Comparison of ENCODE assay signal across 11 mouse cellular contexts in genomic region chr11:77871436-77871835, GRCm38 (mm10). TPM values are rescaled to one million over a fixed set of nuclear protein-coding genes. Genes with fewer than 3 reads are reported as not detected.
DNase-seq lines count a peak whose midpoint lies in the region; ATAC-seq and TF ChIP-seq lines count a peak whose summit lies in the region.
"Had no signal": no experiment of that assay in that cellular context is flagged by ENCODE, and none has a peak within 500 bp of the region (broad histone marks: within the 10 kb centered on the region; RNA-seq: fewer than 3 reads in every experiment).

No protein-coding gene starts in this region.

- no peaks in the 10 kb centered on the region for H3K9me3 ChIP-seq in hindbrain, postnatal 0 days (ENCODE audit: low read length)
- H3K9me3 ChIP-seq: megakaryocyte, embryonic 14.5 days had no signal

- peak overlapping the region; percentile 49; the same call in 1 of the 2 replicates for H3K27ac ChIP-seq in hindbrain, postnatal 0 days

- H3K4me3 ChIP-seq in hindbrain, postnatal 0 days (ENCODE audit: low read length) = no peak overlapping the region
- H3K4me3 ChIP-seq: megakaryocyte, embryonic 14.5 days had no signal

- H3K27me3 ChIP-seq in hindbrain, postnatal 0 days (ENCODE audit: insufficient read depth, low read length) = no peaks in the 10 kb centered on the region

- ATAC-seq in hindbrain, postnatal 0 days = peak; percentile 69
- no peak for ATAC-seq in granulocyte monocyte progenitor cell, adult 5-6 weeks (replicated peaks; ENCODE audit: poor library complexity, severe bottlenecking)

- peak; percentile 82 for DNase-seq in layer of hippocampus, adult 11-12 months (ENCODE audit: low spot score)
- DNase-seq in layer of hippocampus, postnatal 25 days (ENCODE audit: extremely low spot score in 1 of 2, low spot score in 1 of 2) = no peak
- peak; percentile 92 for DNase-seq in cerebellum, adult 9-11 months
- DNase-seq in hindbrain, postnatal 0 days (ENCODE audit: low spot score) = peak; percentile 82
- peak; percentile 83 for DNase-seq in retina, postnatal 1 day
- DNase-seq in lung, postnatal 4 days = no peak
- no peak for DNase-seq in embryo, embryonic 10.5 days (ENCODE audit: low spot score)
- DNase-seq: adrenal gland, adult 8-10 months; thymus, postnatal 25 days had no signal

- H3K4me1 ChIP-seq in hindbrain, postnatal 0 days (ENCODE audit: insufficient read depth, low read length) = peaks cover 41% of the 10 kb centered on the region

- H3K36me3 ChIP-seq in hindbrain, postnatal 0 days (ENCODE audit: insufficient read depth, low read length) = no peaks in the 10 kb centered on the region

- no peak overlapping the region for H3K4me2 ChIP-seq in hindbrain, postnatal 0 days (ENCODE audit: low read depth, low read length)

- WGBS in hindbrain, postnatal 0 days = 14% methylated on average over 4 of the region's 4 CpGs

- H3K9ac ChIP-seq in hindbrain, postnatal 0 days (replicated peaks; ENCODE audit: low read length) = no peak overlapping the region

- TF ChIP-seq CTCF in hindbrain, postnatal 0 days (IDR thresholded peaks at IDR 0.05; ENCODE audit: low read depth) = no peak

RNA-seq across cellular contexts. Expression of gene Pipox, which starts 22.5 kb away (rescaled TPM):
- total RNA-seq in layer of hippocampus, postnatal 25 days (2021) = 1 to 10 TPM; 1.5 to 1.8 TPM
- 2.8 and 6.8 TPM in 2 replicates for total RNA-seq in hindbrain, postnatal 0 days (2014; rRNA removed)
- polyA plus RNA-seq in hindbrain, postnatal 0 days (2015; fragmentation: Nextera tagmentation; extraction: Ambion mirVana) = 4.4 and 4.6 TPM in 2 replicates
- total RNA-seq in granulocyte monocyte progenitor cell, adult 5-6 weeks (2014; fragmentation: Nextera tagmentation) = not detected in 2 replicates
- 0.39 and 0.77 TPM in 2 replicates for total RNA-seq in granulocyte monocyte progenitor cell, adult 5-6 weeks (2017)

RNA-seq across cellular contexts. Expression of gene Sez6, which starts 59.2 kb away (rescaled TPM):
- total RNA-seq in layer of hippocampus, postnatal 25 days (2021) = 100 to 1,000 TPM; 162 to 174 TPM
- 175 and 177 TPM in 2 replicates for total RNA-seq in hindbrain, postnatal 0 days (2014; rRNA removed)
- 113 and 127 TPM in 2 replicates for polyA plus RNA-seq in hindbrain, postnatal 0 days (2015; fragmentation: Nextera tagmentation; extraction: Ambion mirVana)
- total RNA-seq in granulocyte monocyte progenitor cell, adult 5-6 weeks (2014; fragmentation: Nextera tagmentation) = not detected in 2 replicates
- total RNA-seq in granulocyte monocyte progenitor cell, adult 5-6 weeks (2017) = not detected in 2 replicates

Comparison
In these comparisons a context has a peak if more than half of its experiments do, and no peak if none do; other contexts are left out.
1. DNase-seq: peak in layer of hippocampus, adult 11-12 months (single experiment), cerebellum, adult 9-11 months (single experiment), hindbrain, postnatal 0 days (single experiment) and retina, postnatal 1 day (single experiment); none in layer of hippocampus, postnatal 25 days (0 of 2), lung, postnatal 4 days (0 of 2) and embryo, embryonic 10.5 days (single experiment).
2. RNA of gene Sez6, which starts 59.2 kb away (total RNA-seq): 175 to 177 TPM in hindbrain, postnatal 0 days and 162 to 174 TPM in layer of hippocampus, postnatal 25 days; not detected in granulocyte monocyte progenitor cell, adult 5-6 weeks; every median in the first group is over 100 times any median in the second.